Mouse (Mus musculus) heart, postnatal 0 days (tissue): ENCODE results near the gene Dbnl. TPM values are rescaled to one million over a fixed set of nuclear protein-coding genes. Genes with fewer than 3 reads are reported as not detected.

Source experiments
- ATAC-seq: fragments of 200-750 bp; cut with Nextera tagmentation; 2 replicates; pipeline ENCODE4 v1.8.0; 2017; ENCODE audit warnings: low read depth, moderate number of reproducible peaks, moderate library complexity; ENCODE audit not compliant: insufficient read depth
- DNase-seq: peaks from one replicate; pipeline ENCODE4 v3.0.0-alpha.2; 2016; ENCODE audit warnings: low spot score
- H3K27ac ChIP-seq: fragments of 300-500 bp; sonication (generic); 2 replicates; pipeline ENCODE4 v1.5.1; 2014; ENCODE audit warnings: low read depth, mild to moderate bottlenecking
- H3K27me3 ChIP-seq: fragments of 300-500 bp; sonication (generic); 2 replicates; pipeline ENCODE4 v1.6.1; 2014; ENCODE audit warnings: low read length, mixed read lengths; ENCODE audit not compliant: control insufficient read depth, insufficient read depth
- H3K36me3 ChIP-seq: fragments of 300-500 bp; sonication (generic); replicated peaks from 2 replicates; pipeline ENCODE4 v1.6.1; 2014; ENCODE audit warnings: low read length, mixed read lengths; ENCODE audit not compliant: control insufficient read depth, insufficient read depth
- H3K4me1 ChIP-seq: fragments of 300-500 bp; sonication (generic); 2 replicates; pipeline ENCODE4 v1.6.1; 2014; ENCODE audit warnings: antibody characterized with exemption; ENCODE audit not compliant: control insufficient read depth, insufficient read depth
- H3K4me2 ChIP-seq: fragments of 300-500 bp; sonication (generic); 2 replicates; pipeline ENCODE4 v1.6.1; 2014; ENCODE audit warnings: low read depth, mild to moderate bottlenecking, low read length, moderate library complexity
- H3K4me3 ChIP-seq: fragments of 300-500 bp; sonication (generic); 2 replicates; pipeline ENCODE4 v1.5.1; 2014; ENCODE audit warnings: low read depth, low read length
- H3K9ac ChIP-seq: fragments of 300-500 bp; sonication (generic); replicated peaks from 2 replicates; pipeline ENCODE4 v1.6.1; 2014; ENCODE audit warnings: low read depth, low read length, mixed read lengths
- H3K9me3 ChIP-seq: fragments of 300-500 bp; sonication (generic); replicated peaks from 2 replicates; pipeline ENCODE4 v1.6.1; 2016; ENCODE audit warnings: low read length; ENCODE audit not compliant: control insufficient read depth
- CTCF ChIP-seq: IDR thresholded peaks from 2 replicates; pipeline ENCODE4 v1.5.1; 2016; ENCODE audit warnings: antibody characterized with exemption, control low read depth, low read depth
- EP300 ChIP-seq: IDR thresholded peaks from 2 replicates; pipeline ENCODE4 v1.6.1; 2016; ENCODE audit warnings: antibody characterized with exemption, low read depth
- WGBS: fragments of 180-500 bp; shearing (Covaris S2); extraction: QIAGEN DNeasy Blood & Tissue Kit; methylation state at CpG from one replicate; pipeline ENCODE4 v1.1.7; 2014; 5-methylcytosine and 5-hydroxymethylcytosine counted together
- polyA plus RNA-seq: library from polyadenylated mRNA; unstranded; fragments of >200 nt; fragmentation: Nextera tagmentation; extraction: Ambion mirVana; gene quantifications from 2 replicates; pipeline ENCODE4 v1.2.1, GENCODE M21; 2015
- total RNA-seq: library from RNA; depleted of rRNA; stranded (reverse); fragments of >200 nt; gene quantifications from 2 replicates; pipeline ENCODE4 v1.2.3, GENCODE M21; 2014; ENCODE audit warnings: low replicate concordance

Dbnl gene
- total and polyA plus RNA-seq, 2 experiments from 2014 or later, result 32.1 to 45.2 TPM

DNA sequence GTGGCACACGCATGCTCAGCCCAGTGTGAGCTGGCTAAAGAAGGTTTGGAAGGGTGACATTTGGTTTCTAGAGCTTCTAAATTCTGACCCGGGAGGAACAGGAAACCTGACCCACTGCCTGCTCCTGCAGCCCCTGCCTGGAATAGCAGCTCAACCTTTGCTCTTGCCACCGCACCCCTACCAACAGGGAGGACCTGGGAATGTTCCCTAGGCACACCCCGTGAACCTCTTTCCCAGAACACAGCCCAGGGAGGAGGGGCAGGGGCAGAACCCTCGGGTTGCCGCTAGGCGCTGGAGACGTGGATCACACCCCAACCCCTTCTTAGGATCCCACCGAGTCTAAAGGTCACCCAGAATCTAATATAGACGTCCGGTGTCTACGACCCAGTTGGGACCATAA lies 13.7 kb downstream of the Dbnl start:
- DNase-seq (peak; percentile 37), ATAC-seq (peak; percentile 25; the same call in 1 of the 2 replicates)
- H3K27me3 ChIP-seq, result no peaks in the 10 kb centered on the region
- 28% methylated on average over 12 of the region's 12 CpGs for WGBS
- TF ChIP-seq EP300 (0 out of 2 replicates have a peak, but pooled peaks have one; percentile 16), CTCF (no peak)
- H3K9ac ChIP-seq, result peak overlapping the region; percentile 78
- peak overlapping the region; percentile 65 for H3K4me2 ChIP-seq
- H3K27ac ChIP-seq, result peak overlapping the region; percentile 86
- no peaks in the 10 kb centered on the region for H3K9me3 ChIP-seq
- peaks cover 18% of the 10 kb centered on the region for H3K4me1 ChIP-seq
- peak overlapping the region; percentile 58 for H3K4me3 ChIP-seq
- H3K36me3 ChIP-seq, result peaks cover 39% of the 10 kb centered on the region

DNA sequence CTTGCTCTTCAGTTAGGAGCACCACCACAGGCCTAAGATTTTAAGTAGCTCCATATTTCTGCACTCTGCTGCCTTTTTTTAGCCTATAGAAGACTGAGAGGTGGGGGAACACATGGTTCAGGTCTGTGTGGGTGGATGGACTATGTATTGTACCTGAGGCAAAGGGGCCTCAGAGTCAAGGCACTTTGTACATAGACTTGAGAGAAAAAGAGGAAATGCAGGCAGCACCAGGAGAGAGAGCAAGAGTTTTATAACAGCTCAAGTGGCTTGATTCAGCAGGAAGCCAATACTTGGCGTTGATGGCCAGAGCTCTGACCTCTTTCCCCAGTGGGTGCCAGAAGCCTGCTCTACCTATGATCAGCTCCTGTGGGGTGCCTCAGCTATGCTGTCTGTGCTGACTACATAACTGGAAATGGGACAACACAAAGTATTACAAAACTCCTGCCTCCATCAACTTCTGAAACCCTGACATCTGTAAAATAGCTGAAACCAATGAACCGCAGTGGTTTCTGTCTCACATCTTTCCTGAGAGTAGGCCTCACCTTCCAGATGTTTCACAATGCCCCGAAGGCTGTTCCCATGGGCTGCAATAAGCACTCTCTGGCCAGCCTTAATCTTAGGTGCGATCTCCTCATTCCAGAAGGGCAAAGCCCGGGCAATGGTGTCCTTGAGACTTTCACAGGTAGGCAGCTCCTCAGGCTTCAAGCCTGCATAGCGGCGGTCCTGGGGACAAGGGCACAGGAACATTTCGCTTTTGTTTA lies 14.3 kb downstream of the Dbnl start:
- Histone ChIP-seq H3K36me3 (peaks cover 32% of the 10 kb centered on the region), H3K4me1 (peaks cover 18% of the 10 kb centered on the region), H3K27ac (peak overlapping the region; percentile 86), H3K9me3 (no peaks in the 10 kb centered on the region), H3K4me2 (peak overlapping the region; percentile 65), H3K9ac (peak overlapping the region; percentile 78), H3K27me3 (no peaks in the 10 kb centered on the region), H3K4me3 (peak overlapping the region; percentile 58)
- no peak for DNase-seq
- no peak for ATAC-seq
- 36% methylated on average over 8 of the region's 8 CpGs for WGBS
- TF ChIP-seq CTCF (no peak), EP300 (0 out of 2 replicates have a peak, but pooled peaks have one; percentile 5)

- peak within 1 kb of the TSS; percentile 65 for H3K4me2 ChIP-seq
- peak within 1 kb of the TSS; percentile 58 for H3K4me3 ChIP-seq
- peak within 1 kb of the TSS; percentile 86 for H3K27ac ChIP-seq
- peaks cover 25% of the 10 kb centered on the region for H3K36me3 ChIP-seq
- WGBS, result 16% methylated on average over 8 of the region's 8 CpGs
- TF ChIP-seq EP300, result peak; percentile 86
- no peak for TF ChIP-seq CTCF
- no peaks in the 10 kb centered on the region for H3K27me3 ChIP-seq
- DNase-seq (peak; percentile 93), ATAC-seq (peak; percentile 91)
- H3K4me1 ChIP-seq, result peaks cover 18% of the 10 kb centered on the region
- H3K9me3 ChIP-seq, result no peaks in the 10 kb centered on the region
- H3K9ac ChIP-seq, result peak within 1 kb of the TSS; percentile 78
Measured at GRCm38 (mm10) chr11:5803551-5803981, 15.3 kb downstream of the Dbnl start, which contains the start of gene Pgam2. TSS of gene Pgam2 (minus strand) at chr11:5803733.

DNA sequence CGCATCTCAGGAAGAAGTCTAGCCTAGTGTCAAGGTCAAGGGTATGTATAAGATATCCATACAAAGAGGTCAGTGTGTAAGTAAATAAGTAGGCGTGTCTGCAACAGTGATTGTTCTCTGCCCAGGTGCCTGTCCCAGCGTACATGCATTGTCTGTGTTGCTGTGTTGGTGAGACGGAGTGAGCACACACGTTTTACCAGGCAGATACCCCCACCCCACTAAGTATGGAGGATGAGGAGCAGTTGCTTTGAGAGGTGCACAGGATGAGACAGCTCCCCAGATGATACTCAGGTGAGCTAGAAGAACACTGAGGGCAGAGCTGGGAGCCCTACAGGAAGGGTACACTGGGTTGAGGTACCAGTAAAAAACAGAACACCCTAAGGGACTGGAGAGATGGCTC lies 15.9 kb downstream of the Dbnl start:
- peaks cover 18% of the 10 kb centered on the region for H3K4me1 ChIP-seq
- H3K9me3 ChIP-seq, result no peaks in the 10 kb centered on the region
- no peak overlapping the region for H3K9ac ChIP-seq
- peaks cover 19% of the 10 kb centered on the region for H3K36me3 ChIP-seq
- no peak overlapping the region for H3K4me3 ChIP-seq
- peak overlapping the region; percentile 76 for H3K27ac ChIP-seq
- H3K4me2 ChIP-seq, result peak overlapping the region; percentile 65; the same call in 1 of the 2 replicates
- no peak for DNase-seq
- no peak for ATAC-seq
- H3K27me3 ChIP-seq, result no peaks in the 10 kb centered on the region
- TF ChIP-seq EP300 (no peak), CTCF (no peak)
- 40% methylated on average over 5 of the region's 5 CpGs for WGBS

GRCm38 (mm10) chr11:5805711-5806110 lies 17.4 kb downstream of the Dbnl start:
- Histone ChIP-seq H3K27me3 (no peaks in the 10 kb centered on the region), H3K36me3 (peaks cover 4% of the 10 kb centered on the region; the same call in 1 of the 2 replicates), H3K9ac (no peak overlapping the region), H3K4me1 (peaks cover 15% of the 10 kb centered on the region), H3K9me3 (no peaks in the 10 kb centered on the region), H3K4me2 (no peak overlapping the region), H3K4me3 (no peak overlapping the region), H3K27ac (no peak overlapping the region)
- 72% methylated on average over 3 of the region's 3 CpGs for WGBS
- no peak for DNase-seq
- ATAC-seq, result no peak
- TF ChIP-seq CTCF (no peak), EP300 (no peak)
